Mouse (Mus musculus) embryonic fibroblast, embryonic 13.5 days (primary cell): Measurements from ENCODE around the gene Pard6b.

Source experiments
- CTCF ChIP-seq: IDR thresholded peaks from 2 replicates; pipeline ENCODE4 v1.5.1; 2011; ENCODE audit warnings: mild to moderate bottlenecking, control low read depth, low read length, moderate library complexity, borderline replicate concordance; ENCODE audit not compliant: insufficient read depth
- POLR2A ChIP-seq: IDR thresholded peaks from 2 replicates; pipeline ENCODE4 v1.6.1; 2011; ENCODE audit warnings: low read depth, mild to moderate bottlenecking, control low read depth, low read length, moderate library complexity

DNA sequence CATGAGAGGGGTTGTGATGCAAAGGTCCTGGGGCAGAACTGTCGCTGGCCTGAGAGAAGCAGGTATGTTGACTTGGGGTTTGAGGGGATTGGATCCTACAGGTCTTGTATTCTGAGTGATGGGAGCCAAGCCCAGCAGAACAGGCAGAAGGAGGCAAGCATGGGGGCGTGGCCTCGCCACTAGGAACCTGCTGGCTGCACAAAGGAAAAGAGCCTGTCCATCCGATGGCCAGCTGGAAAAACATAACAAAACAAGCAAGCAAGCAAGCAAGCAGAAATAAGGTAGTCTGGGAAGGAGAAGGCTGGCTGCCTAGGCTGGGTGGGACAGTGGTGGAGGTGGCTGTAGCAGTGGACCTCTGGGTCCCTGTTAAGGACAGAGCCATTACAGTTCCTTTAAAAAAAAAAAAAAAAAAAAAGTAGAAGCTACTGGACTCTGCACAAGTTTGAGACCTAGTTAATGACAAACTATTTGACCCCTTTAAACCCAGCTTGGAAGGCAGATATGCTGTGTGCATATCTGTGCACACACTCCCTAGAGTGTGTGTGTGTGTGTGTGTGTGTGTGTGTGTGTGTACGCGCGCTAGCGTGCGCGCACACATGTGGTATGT, 36.0 kb upstream of the Pard6b start:
- TF ChIP-seq CTCF (no peak), POLR2A (no peak)
